Mouse (Mus musculus) ES-CJ7 (cell line): ENCODE results near the gene Ptchd4.

Source experiments
- DNase-seq: peaks from one replicate; pipeline ENCODE4 v3.0.0; 2011; ENCODE audit warnings: low read depth, low spot score

The Ptchd4 gene

GRCm38 (mm10) chr17:42315669-42316611 is at the start of gene Ptchd4:
Gene Ptchd4, plus strand, starts transcription at chr17:42315947.
- DNase-seq = peak; percentile 30

- peak; percentile 2 for DNase-seq
Measured at GRCm38 (mm10) chr17:42276861-42277260, 38.9 kb upstream of the Ptchd4 start.

- DNase-seq = no peak
Measured at GRCm38 (mm10) chr17:42284391-42284790, 31.4 kb upstream of the Ptchd4 start.

- DNase-seq = no peak
Measured at GRCm38 (mm10) chr17:42286255-42286654, 29.5 kb upstream of the Ptchd4 start.

GRCm38 (mm10) chr17:42290341-42290740 is 25.4 kb upstream of the Ptchd4 start:
- no peak for DNase-seq

GRCm38 (mm10) chr17:42291793-42292192 is 24.0 kb upstream of the Ptchd4 start:
- DNase-seq = peak; percentile 66

GRCm38 (mm10) chr17:42297986-42298385 is 17.8 kb upstream of the Ptchd4 start:
- no peak for DNase-seq

GRCm38 (mm10) chr17:42299681-42300080 is 16.1 kb upstream of the Ptchd4 start:
- DNase-seq = no peak

GRCm38 (mm10) chr17:42303062-42303577 is 12.6 kb upstream of the Ptchd4 start:
- DNase-seq = no peak

GRCm38 (mm10) chr17:42304262-42304661 is 11.5 kb upstream of the Ptchd4 start:
- DNase-seq = no peak

GRCm38 (mm10) chr17:42307001-42307400 is 8.7 kb upstream of the Ptchd4 start:
- peak; percentile 31 for DNase-seq

- DNase-seq = no peak
Measured at GRCm38 (mm10) chr17:42310136-42310535, 5.6 kb upstream of the Ptchd4 start.

GRCm38 (mm10) chr17:42316612-42316982 is 850 bp downstream of the Ptchd4 start:
- DNase-seq = peak; percentile 23

GRCm38 (mm10) chr17:42335787-42336186 is 20.0 kb downstream of the Ptchd4 start:
- no peak for DNase-seq

GRCm38 (mm10) chr17:42336571-42336970 is 20.8 kb downstream of the Ptchd4 start:
- no peak for DNase-seq

GRCm38 (mm10) chr17:42346027-42346426 is 30.3 kb downstream of the Ptchd4 start:
- DNase-seq = no peak

- DNase-seq = no peak
Measured at GRCm38 (mm10) chr17:42358481-42358880, 42.7 kb downstream of the Ptchd4 start.

GRCm38 (mm10) chr17:42363085-42363710 is 47.5 kb downstream of the Ptchd4 start:
- DNase-seq = no peak

- DNase-seq = no peak
Measured at GRCm38 (mm10) chr17:42364716-42365115, 49.0 kb downstream of the Ptchd4 start.

- DNase-seq = no peak
Measured at GRCm38 (mm10) chr17:42374881-42375280, 59.1 kb downstream of the Ptchd4 start.

- no peak for DNase-seq
Measured at GRCm38 (mm10) chr17:42393086-42393485, 77.3 kb downstream of the Ptchd4 start.

GRCm38 (mm10) chr17:42395299-42395698 is 79.6 kb downstream of the Ptchd4 start:
- no peak for DNase-seq

- no peak for DNase-seq
Measured at GRCm38 (mm10) chr17:42418449-42418848, 102.7 kb downstream of the Ptchd4 start.
